Mouse (Mus musculus) embryonic fibroblast, embryonic 13.5 days (primary cell): ENCODE measurements around the gene Gm281. TPM values are rescaled to one million over a fixed set of nuclear protein-coding genes. Genes with fewer than 3 reads are reported as not detected.
A peak's percentile ranks its signal among the peaks of the same experiment; 100 is the strongest.

Source experiments
- H3K27ac ChIP-seq: 2 replicates; pipeline ENCODE4 v1.5.1; 2012; ENCODE audit warnings: low read length, control low read depth, inconsistent platforms; ENCODE audit not compliant: insufficient read depth
- H3K4me1 ChIP-seq: 2 replicates; pipeline ENCODE4 v1.6.1; 2011; ENCODE audit warnings: low read length; ENCODE audit not compliant: control insufficient read depth, insufficient read depth
- H3K4me3 ChIP-seq: 2 replicates; pipeline ENCODE4 v1.5.1; 2011; ENCODE audit warnings: mild to moderate bottlenecking, control low read depth, low read length; ENCODE audit not compliant: insufficient read depth
- CTCF ChIP-seq: IDR thresholded peaks from 2 replicates; pipeline ENCODE4 v1.5.1; 2011; ENCODE audit warnings: mild to moderate bottlenecking, control low read depth, low read length, moderate library complexity, borderline replicate concordance; ENCODE audit not compliant: insufficient read depth
- POLR2A ChIP-seq: IDR thresholded peaks from 2 replicates; pipeline ENCODE4 v1.6.1; 2011; ENCODE audit warnings: low read depth, mild to moderate bottlenecking, control low read depth, low read length, moderate library complexity
- polyA plus RNA-seq: library from polyadenylated mRNA; stranded (reverse); fragments of >200 nt; gene quantifications from 2 replicates; pipeline ENCODE4 v1.2.4, GENCODE M21; 2011; ENCODE audit warnings: low read depth; ENCODE audit not compliant: missing spikeins, insufficient read length

Gene Gm281
- polyA plus RNA-seq, 1 experiment, result not detected

DNA sequence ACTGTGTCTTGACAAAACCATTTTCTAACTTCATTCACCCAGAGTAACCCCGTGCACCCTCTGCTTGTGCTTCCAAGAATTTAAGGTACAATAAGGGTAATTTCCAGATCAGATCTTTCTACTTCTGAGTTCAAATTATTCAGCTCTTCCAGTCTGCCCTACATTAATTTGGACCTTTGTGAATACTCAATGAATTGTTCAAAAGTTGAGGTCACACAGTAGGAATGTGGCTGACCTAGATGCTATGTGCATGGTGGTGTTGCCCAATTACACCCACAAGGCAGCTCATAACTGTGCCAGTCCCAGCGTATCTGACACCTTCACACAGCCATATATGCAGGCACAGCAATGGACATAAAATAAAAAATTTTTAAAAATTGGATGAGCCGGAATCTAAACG is 30.4 kb upstream of the Gm281 start:
- Histone ChIP-seq H3K4me1 (no peaks in the 10 kb centered on the region), H3K27ac (no peak overlapping the region), H3K4me3 (no peak overlapping the region)
- TF ChIP-seq POLR2A (no peak), CTCF (no peak)

DNA sequence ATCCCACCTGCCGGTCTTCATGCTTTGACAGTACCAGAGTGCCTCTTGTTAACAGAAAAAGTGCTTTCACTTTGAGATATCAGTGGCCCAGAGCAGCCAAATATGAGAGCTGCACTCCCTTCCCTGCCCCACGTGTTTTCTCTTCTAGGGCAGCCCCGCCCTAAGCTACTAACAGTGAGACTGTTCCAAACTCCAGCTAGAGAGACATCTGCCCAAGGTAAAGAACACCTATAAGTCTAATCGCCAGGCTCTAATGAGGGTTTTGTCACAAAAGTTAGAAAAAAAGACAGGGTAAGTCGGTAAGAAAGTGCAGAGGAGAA is 19.7 kb upstream of the Gm281 start:
- Histone ChIP-seq H3K27ac (no peak overlapping the region), H3K4me3 (no peak overlapping the region), H3K4me1 (no peaks in the 10 kb centered on the region)
- TF ChIP-seq POLR2A (no peak), CTCF (no peak)

DNA sequence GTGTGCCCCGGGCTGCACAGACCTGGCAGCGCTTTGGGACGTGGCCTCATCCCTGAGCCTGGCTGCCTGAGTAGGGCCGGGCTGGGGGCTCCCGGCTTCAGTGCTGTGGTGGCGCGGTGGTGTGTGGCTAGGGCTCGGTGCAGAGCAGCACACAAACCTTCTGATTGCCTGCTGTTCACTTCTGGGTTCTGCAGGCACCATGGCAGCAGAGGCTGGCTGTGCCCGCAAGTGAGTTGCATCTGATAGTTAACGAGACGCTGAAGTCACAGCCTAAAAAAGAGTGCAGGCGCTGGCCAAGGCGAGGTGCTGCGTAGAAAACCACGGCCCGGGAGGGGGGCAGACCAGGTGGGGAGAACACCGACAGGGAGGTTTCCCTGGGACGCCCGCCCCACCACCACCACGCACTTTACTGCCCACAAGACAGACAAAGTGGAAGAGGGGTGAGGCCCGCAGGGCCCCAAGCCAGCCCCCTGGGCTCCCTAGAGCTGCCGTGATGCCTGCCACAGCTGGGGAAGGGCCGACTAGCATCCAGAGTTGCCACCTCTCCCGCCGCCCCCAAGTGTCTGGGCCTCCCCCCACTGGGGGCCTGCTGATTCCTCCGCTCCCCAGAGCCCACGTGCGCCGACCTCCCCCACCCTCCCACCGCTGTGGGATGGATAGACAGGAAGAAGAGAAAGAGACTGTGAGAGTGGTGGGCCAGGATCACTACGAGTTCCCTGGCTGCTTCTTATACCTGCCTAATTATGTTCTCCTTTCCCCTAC is 19.2 kb upstream of the Gm281 start:
- Histone ChIP-seq H3K4me1 (no peaks in the 10 kb centered on the region), H3K4me3 (no peak overlapping the region), H3K27ac (no peak overlapping the region)
- no peak for TF ChIP-seq POLR2A
- TF ChIP-seq CTCF, result no peak

DNA sequence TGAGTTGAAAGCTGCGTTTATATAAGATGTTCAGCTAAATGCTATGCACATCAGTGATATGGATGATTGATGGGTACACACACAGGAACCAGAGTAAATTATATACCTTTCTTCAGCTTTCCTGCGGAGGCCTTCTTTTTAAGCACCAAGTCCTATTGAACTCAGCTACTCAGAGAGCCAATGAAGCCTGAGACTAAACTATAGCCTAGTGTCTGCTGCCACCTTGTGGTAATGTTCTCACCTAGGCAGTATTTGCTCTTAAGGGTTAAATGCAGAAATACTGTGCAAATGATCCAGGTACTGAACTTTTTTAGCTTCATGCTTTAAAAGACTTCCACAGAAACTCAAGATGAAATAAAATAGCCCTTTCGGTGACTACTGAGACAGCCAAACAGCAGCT is 3.4 kb upstream of the Gm281 start:
- Histone ChIP-seq H3K4me1 (no peaks in the 10 kb centered on the region), H3K27ac (no peak overlapping the region), H3K4me3 (no peak overlapping the region)
- no peak for TF ChIP-seq POLR2A
- TF ChIP-seq CTCF, result no peak

DNA sequence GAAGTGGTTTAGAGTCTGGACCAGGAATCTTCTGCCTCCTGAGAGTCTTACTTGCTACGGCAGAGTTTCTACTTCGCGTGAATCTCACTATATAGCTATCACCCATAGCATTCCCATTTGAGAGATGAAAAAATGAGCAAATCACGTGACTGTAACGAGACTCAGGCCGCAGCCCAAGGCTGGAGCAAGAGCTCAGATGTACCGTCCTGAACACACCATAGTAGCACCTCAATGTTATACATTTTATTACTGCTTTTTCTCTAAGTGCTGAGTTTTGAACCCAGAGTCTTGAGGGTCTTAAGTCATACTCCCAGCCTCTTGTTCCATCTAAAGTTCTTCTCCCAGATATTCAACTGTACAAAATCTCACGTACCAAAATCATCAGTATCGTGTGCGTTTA is 2.9 kb upstream of the Gm281 start:
- Histone ChIP-seq H3K4me1 (no peaks in the 10 kb centered on the region), H3K4me3 (no peak overlapping the region), H3K27ac (no peak overlapping the region)
- TF ChIP-seq POLR2A (no peak), CTCF (no peak)

DNA sequence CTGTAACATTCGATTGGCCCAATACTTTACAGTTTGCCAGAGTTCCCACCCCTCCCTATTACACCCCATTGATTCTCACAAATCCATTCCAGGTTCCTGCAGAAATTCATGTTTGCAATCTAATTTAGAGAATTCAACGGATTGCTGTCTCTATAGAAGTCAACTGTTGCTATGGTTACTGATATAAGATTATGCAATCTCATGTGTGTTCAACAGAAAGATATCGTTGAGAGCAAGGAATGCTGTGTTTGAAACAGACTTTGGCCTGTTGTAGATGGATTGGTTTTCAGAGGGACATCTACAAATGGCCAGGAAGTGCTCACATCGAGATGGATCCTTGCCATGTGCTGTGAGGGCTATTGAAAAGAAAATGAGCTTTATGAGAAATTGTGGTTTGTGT is 929 bp upstream of the Gm281 start:
- TF ChIP-seq CTCF, result no peak
- TF ChIP-seq POLR2A, result no peak
- Histone ChIP-seq H3K4me1 (no peaks in the 10 kb centered on the region), H3K4me3 (no peak overlapping the region), H3K27ac (no peak overlapping the region)

DNA sequence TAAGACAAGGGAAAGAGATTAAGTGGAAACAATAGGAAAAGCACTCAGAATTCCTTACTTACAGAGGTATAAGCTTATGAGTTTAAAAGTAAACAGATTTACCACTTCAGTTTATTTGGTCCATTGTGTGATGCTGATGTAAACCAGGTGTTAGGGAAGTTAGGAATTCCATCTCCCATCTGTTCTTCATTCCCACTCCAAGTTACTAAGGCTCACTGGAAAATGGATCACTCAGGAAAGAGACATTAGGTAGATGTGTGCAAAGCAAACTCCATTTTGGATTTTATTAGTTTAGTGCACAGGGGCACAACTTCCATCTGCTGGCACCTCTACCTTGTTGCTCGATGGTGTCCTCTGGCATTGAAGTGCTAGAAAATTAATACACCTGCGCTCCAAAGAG is 4.1 kb downstream of the Gm281 start:
- H3K4me1 ChIP-seq, result no peaks in the 10 kb centered on the region
- no peak overlapping the region for H3K4me3 ChIP-seq
- TF ChIP-seq CTCF (no peak), POLR2A (no peak)
- H3K27ac ChIP-seq, result no peak overlapping the region

DNA sequence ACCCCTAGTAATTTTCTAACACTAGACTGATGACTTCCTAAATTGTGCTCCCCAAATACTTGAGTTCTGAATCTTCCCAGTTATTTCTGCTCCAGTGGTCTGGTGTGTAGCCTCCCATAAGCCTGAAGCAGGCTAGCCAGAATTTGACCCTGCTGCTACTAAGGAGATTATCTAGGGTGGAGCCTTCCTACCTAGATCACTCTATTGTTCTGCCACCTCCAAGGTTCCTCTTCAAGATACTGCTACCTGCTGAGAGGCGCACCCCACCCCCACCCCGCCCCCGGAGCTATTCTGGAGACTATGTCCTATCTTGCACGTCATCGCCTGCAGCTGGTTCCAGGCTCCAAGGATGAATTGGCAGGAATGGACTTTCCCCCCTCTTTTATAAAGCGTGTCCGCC is 7.1 kb downstream of the Gm281 start:
- Histone ChIP-seq H3K4me1 (no peaks in the 10 kb centered on the region), H3K4me3 (no peak overlapping the region), H3K27ac (no peak overlapping the region)
- TF ChIP-seq CTCF, result no peak
- TF ChIP-seq POLR2A, result no peak

DNA sequence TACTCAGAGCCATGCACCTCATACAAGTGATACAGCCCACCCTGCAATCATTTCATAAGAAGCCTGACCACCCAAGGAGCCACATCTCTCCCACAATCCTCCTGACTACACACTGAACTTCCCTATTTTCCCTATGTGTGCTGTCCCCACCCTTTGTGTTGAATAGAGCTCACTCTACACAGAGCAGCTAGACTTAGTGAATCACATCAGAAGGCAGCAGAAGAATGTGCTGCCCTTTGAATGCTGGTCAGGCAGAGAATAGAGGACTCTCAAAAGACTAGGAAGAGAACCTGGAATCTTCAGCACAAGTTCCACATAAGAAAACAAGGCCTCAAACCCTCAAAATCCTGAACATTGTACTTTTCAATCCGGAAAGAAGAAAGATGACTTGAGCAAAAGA is 7.8 kb downstream of the Gm281 start:
- TF ChIP-seq POLR2A, result no peak
- TF ChIP-seq CTCF, result no peak
- Histone ChIP-seq H3K4me3 (no peak overlapping the region), H3K4me1 (no peaks in the 10 kb centered on the region), H3K27ac (no peak overlapping the region)

DNA sequence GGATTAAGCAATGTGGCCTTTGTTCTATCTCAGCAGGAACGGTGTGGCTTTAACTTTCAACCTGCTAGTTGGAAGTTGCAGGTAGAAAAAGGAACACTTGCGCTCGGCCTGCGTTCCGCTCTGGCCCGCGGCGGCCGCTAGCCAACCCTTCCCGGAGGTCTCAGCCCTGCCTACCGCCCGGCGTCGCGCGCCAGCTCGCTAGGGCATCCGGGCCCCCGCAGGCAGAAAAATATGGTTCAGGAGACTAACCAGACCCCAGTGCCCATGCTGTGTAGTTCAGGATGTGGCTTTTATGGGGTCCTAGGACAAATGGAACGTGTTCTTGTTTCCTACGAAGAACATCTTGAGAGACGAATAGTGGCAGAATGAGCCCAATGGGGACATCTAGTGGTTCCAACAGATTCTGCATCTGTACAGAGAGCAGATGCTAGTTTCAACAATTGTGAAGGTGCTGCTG is 12.6 kb downstream of the Gm281 start:
- Histone ChIP-seq H3K4me1 (no peaks in the 10 kb centered on the region), H3K27ac (no peak overlapping the region), H3K4me3 (peak overlapping the region; percentile 52)
- TF ChIP-seq POLR2A, result no peak
- TF ChIP-seq CTCF, result no peak
